Mouse (Mus musculus): ENCODE results near the gene Sfn. TPM values are rescaled to one million over a fixed set of nuclear protein-coding genes. Genes with fewer than 3 reads are reported as not detected.

The Sfn gene
- polyA plus RNA-seq, 1 experiment from 2014 or later = 3.9 TPM

- no peaks in the 10 kb centered on the region for H3K36me3 ChIP-seq (replicated peaks; ENCODE audit: control insufficient read depth, insufficient read depth)
- WGBS = 2% methylated on average over 49 of the region's 69 CpGs
- H3K4me3 ChIP-seq (replicated peaks; ENCODE audit: low read length) = peak overlapping the region; percentile 84
- peak overlapping the region; percentile 93 for H3K9ac ChIP-seq
- H3K27me3 ChIP-seq (ENCODE audit: control insufficient read depth, insufficient read depth, low read length) = no peaks in the 10 kb centered on the region
- ATAC-seq (ENCODE audit: low FRiP score) = peak; percentile 82
- H3K4me1 ChIP-seq (replicated peaks; ENCODE audit: control insufficient read depth, insufficient read depth, low read length) = peaks cover 14% of the 10 kb centered on the region; the same call in 1 of the 2 replicates
- peak overlapping the region; percentile 94 for H3K4me2 ChIP-seq (replicated peaks)
- no peaks in the 10 kb centered on the region for H3K9me3 ChIP-seq (ENCODE audit: control insufficient read depth, low read length)
- DNase-seq (ENCODE audit: low spot score) = no peak
- peak overlapping the region; percentile 90 for H3K27ac ChIP-seq
Observed at GRCm38 (mm10) chr4:133632483-133633327, 30.7 kb upstream of the Sfn start.

GRCm38 (mm10) chr4:133631769-133632411, 29.9 kb upstream of the Sfn start:
- 35% methylated on average over 9 of the region's 9 CpGs for WGBS
- peak overlapping the region; percentile 93 for H3K9ac ChIP-seq
- H3K36me3 ChIP-seq (replicated peaks; ENCODE audit: control insufficient read depth, insufficient read depth) = peaks cover 3% of the 10 kb centered on the region; the same call in 1 of the 2 replicates
- H3K4me3 ChIP-seq (replicated peaks; ENCODE audit: low read length) = peak overlapping the region; percentile 84
- no peaks in the 10 kb centered on the region for H3K9me3 ChIP-seq (ENCODE audit: control insufficient read depth, low read length)
- H3K27ac ChIP-seq = peak overlapping the region; percentile 90; the same call in 1 of the 2 replicates
- H3K4me1 ChIP-seq (replicated peaks; ENCODE audit: control insufficient read depth, insufficient read depth, low read length) = peaks cover 14% of the 10 kb centered on the region; the same call in 1 of the 2 replicates
- no peaks in the 10 kb centered on the region for H3K27me3 ChIP-seq (ENCODE audit: control insufficient read depth, insufficient read depth, low read length)
- ATAC-seq (ENCODE audit: low FRiP score) = no peak
- H3K4me2 ChIP-seq (replicated peaks) = peak overlapping the region; percentile 94
- DNase-seq (ENCODE audit: low spot score) = no peak

- Histone ChIP-seq H3K4me2 (replicated peaks) (peak overlapping the region; percentile 94), H3K36me3 (replicated peaks; ENCODE audit: control insufficient read depth, insufficient read depth) (peaks cover 8% of the 10 kb centered on the region), H3K4me3 (replicated peaks; ENCODE audit: low read length) (no peak overlapping the region), H3K27ac (no peak overlapping the region), H3K9me3 (ENCODE audit: control insufficient read depth, low read length) (no peaks in the 10 kb centered on the region), H3K9ac (peak overlapping the region; percentile 93; the same call in 1 of the 2 replicates), H3K27me3 (ENCODE audit: control insufficient read depth, insufficient read depth, low read length) (no peaks in the 10 kb centered on the region), H3K4me1 (replicated peaks; ENCODE audit: control insufficient read depth, insufficient read depth, low read length) (peaks cover 14% of the 10 kb centered on the region; the same call in 1 of the 2 replicates)
- 88% methylated on average over 14 of the region's 14 CpGs for WGBS
- ATAC-seq (ENCODE audit: low FRiP score) (no peak), DNase-seq (ENCODE audit: low spot score) (no peak)
Observed at GRCm38 (mm10) chr4:133631071-133631768, 29.3 kb upstream of the Sfn start.

- 94% methylated on average over 8 of the region's 8 CpGs for WGBS
- Histone ChIP-seq H3K4me3 (replicated peaks; ENCODE audit: low read length) (no peak overlapping the region), H3K36me3 (replicated peaks; ENCODE audit: control insufficient read depth, insufficient read depth) (peaks cover 16% of the 10 kb centered on the region), H3K27ac (no peak overlapping the region), H3K4me1 (replicated peaks; ENCODE audit: control insufficient read depth, insufficient read depth, low read length) (peaks cover 14% of the 10 kb centered on the region; the same call in 1 of the 2 replicates), H3K9ac (no peak overlapping the region), H3K27me3 (ENCODE audit: control insufficient read depth, insufficient read depth, low read length) (no peaks in the 10 kb centered on the region), H3K4me2 (replicated peaks) (no peak overlapping the region), H3K9me3 (ENCODE audit: control insufficient read depth, low read length) (no peaks in the 10 kb centered on the region)
- DNase-seq (ENCODE audit: low spot score) = no peak
- ATAC-seq (ENCODE audit: low FRiP score) = no peak
Observed at GRCm38 (mm10) chr4:133630326-133630920, 28.5 kb upstream of the Sfn start.

GRCm38 (mm10) chr4:133629191-133629590, 27.2 kb upstream of the Sfn start:
- no peak for ATAC-seq (ENCODE audit: low FRiP score)
- no peaks in the 10 kb centered on the region for H3K27me3 ChIP-seq (ENCODE audit: control insufficient read depth, insufficient read depth, low read length)
- no peak for DNase-seq (ENCODE audit: low spot score)
- H3K9me3 ChIP-seq (ENCODE audit: control insufficient read depth, low read length) = no peaks in the 10 kb centered on the region
- 87% methylated on average over 7 of the region's 7 CpGs for WGBS
- H3K4me3 ChIP-seq (replicated peaks; ENCODE audit: low read length) = no peak overlapping the region
- no peak overlapping the region for H3K4me2 ChIP-seq (replicated peaks)
- H3K4me1 ChIP-seq (replicated peaks; ENCODE audit: control insufficient read depth, insufficient read depth, low read length) = peaks cover 14% of the 10 kb centered on the region; the same call in 1 of the 2 replicates
- H3K9ac ChIP-seq = no peak overlapping the region
- peaks cover 27% of the 10 kb centered on the region for H3K36me3 ChIP-seq (replicated peaks; ENCODE audit: control insufficient read depth, insufficient read depth)
- no peak overlapping the region for H3K27ac ChIP-seq

GRCm38 (mm10) chr4:133628517-133628916, 26.5 kb upstream of the Sfn start:
- Histone ChIP-seq H3K4me1 (replicated peaks; ENCODE audit: control insufficient read depth, insufficient read depth, low read length) (peaks cover 14% of the 10 kb centered on the region; the same call in 1 of the 2 replicates), H3K4me2 (replicated peaks) (no peak overlapping the region), H3K4me3 (replicated peaks; ENCODE audit: low read length) (no peak overlapping the region), H3K36me3 (replicated peaks; ENCODE audit: control insufficient read depth, insufficient read depth) (peaks cover 32% of the 10 kb centered on the region), H3K27me3 (ENCODE audit: control insufficient read depth, insufficient read depth, low read length) (no peaks in the 10 kb centered on the region), H3K9ac (no peak overlapping the region), H3K9me3 (ENCODE audit: control insufficient read depth, low read length) (no peaks in the 10 kb centered on the region), H3K27ac (no peak overlapping the region)
- WGBS = 88% methylated on average over 2 of the region's 2 CpGs
- ATAC-seq (ENCODE audit: low FRiP score) (no peak), DNase-seq (ENCODE audit: low spot score) (no peak)

GRCm38 (mm10) chr4:133627039-133627438, 25.1 kb upstream of the Sfn start:
- DNase-seq (ENCODE audit: low spot score) = no peak
- Histone ChIP-seq H3K9ac (no peak overlapping the region), H3K4me2 (replicated peaks) (no peak overlapping the region), H3K27ac (no peak overlapping the region), H3K9me3 (ENCODE audit: control insufficient read depth, low read length) (no peaks in the 10 kb centered on the region), H3K36me3 (replicated peaks; ENCODE audit: control insufficient read depth, insufficient read depth) (peaks cover 32% of the 10 kb centered on the region), H3K4me3 (replicated peaks; ENCODE audit: low read length) (no peak overlapping the region), H3K4me1 (replicated peaks; ENCODE audit: control insufficient read depth, insufficient read depth, low read length) (peaks cover 9% of the 10 kb centered on the region; the same call in 1 of the 2 replicates), H3K27me3 (ENCODE audit: control insufficient read depth, insufficient read depth, low read length) (no peaks in the 10 kb centered on the region)
- WGBS = 90% methylated on average over 14 of the region's 14 CpGs
- ATAC-seq (ENCODE audit: low FRiP score) = no peak

- H3K4me3 ChIP-seq (replicated peaks; ENCODE audit: low read length) = no peak overlapping the region
- H3K27ac ChIP-seq = no peak overlapping the region
- no peaks in the 10 kb centered on the region for H3K27me3 ChIP-seq (ENCODE audit: control insufficient read depth, insufficient read depth, low read length)
- H3K9me3 ChIP-seq (ENCODE audit: control insufficient read depth, low read length) = no peaks in the 10 kb centered on the region
- peaks cover 5% of the 10 kb centered on the region; the same call in 1 of the 2 replicates for H3K4me1 ChIP-seq (replicated peaks; ENCODE audit: control insufficient read depth, insufficient read depth, low read length)
- no peak for DNase-seq (ENCODE audit: low spot score)
- no peak overlapping the region for H3K4me2 ChIP-seq (replicated peaks)
- ATAC-seq (ENCODE audit: low FRiP score) = no peak
- WGBS = 86% methylated on average over 9 of the region's 9 CpGs
- H3K36me3 ChIP-seq (replicated peaks; ENCODE audit: control insufficient read depth, insufficient read depth) = peaks cover 32% of the 10 kb centered on the region
- H3K9ac ChIP-seq = no peak overlapping the region
Observed at GRCm38 (mm10) chr4:133626621-133627020, 24.7 kb upstream of the Sfn start.

All from hindbrain, embryonic 14.5 days (tissue).